Mouse (Mus musculus): ENCODE results near the gene Bmf.
A peak's percentile ranks its signal among the peaks of the same experiment; 100 is the strongest.

Gene Bmf

DNA sequence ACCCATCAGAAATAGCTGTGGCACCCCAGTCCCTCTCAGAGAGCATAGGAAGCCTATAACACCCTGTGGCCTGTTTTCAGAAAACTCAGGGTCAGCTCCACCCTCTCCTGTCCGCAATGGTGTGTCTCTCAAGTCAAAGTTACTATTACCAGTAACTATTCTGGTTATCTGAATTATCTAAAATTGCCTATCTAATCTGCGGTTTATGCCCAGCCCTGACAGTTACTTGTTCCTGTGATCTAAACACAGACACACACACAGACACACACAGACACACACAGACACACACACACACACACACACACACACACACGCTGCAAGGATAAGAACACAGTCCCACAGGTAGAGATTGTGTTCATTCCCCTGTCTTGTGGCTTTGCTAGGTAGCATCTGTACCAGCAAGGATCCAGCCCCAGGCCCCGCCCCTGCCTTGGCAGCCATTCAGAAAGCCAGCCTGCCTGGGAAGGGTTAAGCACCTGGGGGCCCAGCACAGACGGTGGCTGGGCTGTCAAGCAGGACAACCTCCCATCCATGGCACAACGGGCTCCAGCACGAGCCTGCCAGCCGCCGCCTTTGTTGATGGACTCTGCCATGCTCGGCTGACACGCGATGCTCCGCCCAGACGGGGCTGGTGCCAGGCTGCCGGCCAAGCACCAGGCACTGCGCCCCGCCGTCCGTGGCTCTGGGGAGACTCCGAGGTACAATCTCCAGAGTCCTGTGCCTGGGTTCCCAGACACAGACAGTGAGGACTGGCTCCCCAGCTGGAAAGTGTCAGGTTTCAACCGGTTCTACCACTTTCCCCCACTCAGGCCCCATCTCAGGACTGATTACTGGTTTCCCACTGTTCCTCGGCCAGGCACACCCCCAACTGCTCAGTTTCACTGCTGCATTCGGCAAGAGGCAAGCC lies 5.3 kb downstream of the Bmf start:
- peak; percentile 84 for DNase-seq

- peak; percentile 40 for DNase-seq
Measured at GRCm38 (mm10) chr2:118542971-118543573, 6.4 kb downstream of the Bmf start.

DNA sequence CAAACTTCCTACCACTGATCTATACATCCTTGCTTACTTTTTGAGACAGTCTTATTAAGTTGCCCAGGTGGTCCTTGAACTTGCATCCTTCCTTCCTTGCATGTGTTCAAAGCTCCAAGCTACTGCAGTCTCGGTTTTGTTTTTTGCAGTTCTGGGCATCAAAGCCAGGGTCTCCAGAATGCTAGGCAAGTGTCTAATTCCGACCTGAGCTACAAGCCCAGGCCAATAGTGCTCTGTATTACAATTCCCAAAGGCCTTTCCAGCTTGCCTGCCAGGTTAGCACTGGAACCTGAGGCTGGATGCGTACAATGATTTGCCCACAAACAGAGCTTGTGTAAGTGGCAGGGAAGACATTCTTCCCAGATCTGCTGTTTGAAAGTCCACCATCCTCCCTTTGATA lies 7.8 kb downstream of the Bmf start:
- no peak for DNase-seq

DNA sequence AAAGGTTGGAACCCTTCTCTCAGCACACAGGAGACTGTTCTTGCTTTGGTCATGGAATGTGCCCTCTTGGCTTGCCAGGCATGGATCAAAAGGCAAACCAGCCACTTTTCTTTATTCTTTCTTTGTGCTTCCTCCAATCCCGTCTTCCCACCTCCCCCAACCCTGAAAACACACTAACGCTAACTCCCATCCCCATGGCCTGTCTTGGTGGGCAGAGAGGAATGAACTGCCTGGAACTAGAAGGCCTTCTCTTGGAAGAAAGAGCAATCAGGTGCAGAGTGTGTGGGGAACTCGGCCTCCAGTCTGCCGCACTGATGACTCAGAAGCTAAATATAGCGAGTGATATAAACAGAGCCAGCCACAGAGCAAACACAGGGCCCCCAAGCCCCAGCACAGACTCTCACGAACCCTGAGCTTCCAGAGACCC lies 8.8 kb downstream of the Bmf start:
- no peak for DNase-seq

DNA sequence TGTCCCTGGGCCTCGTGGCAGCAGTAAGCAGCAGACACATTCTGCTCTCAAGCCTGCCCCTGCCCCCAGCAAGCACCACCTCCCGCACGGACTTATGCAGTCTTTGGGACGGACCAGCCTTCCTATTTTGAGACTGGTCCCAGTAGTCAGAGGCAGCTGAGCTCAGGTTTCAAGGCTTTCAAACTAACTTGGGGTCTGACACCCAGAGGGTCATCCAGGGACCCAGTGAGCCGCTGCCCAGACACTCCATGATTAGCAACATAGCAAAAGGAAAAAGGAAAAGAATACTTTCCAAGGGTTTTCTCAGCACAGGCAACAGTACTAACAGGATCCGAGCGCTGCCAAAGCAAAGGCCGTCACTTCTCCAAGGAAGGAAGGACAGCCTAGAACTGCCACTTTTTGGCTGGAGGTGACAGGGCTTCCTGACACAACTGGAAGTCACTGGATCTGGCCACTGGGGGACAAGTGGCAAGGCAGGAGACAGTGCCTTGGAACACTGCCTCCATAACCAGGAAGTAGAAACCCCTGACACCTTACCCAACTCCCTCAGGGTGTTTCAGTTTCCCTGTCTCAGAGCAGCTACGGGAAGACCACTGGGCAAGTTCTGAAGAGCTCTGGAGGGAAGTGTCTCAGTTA lies 9.5 kb downstream of the Bmf start:
- DNase-seq, result no peak

DNA sequence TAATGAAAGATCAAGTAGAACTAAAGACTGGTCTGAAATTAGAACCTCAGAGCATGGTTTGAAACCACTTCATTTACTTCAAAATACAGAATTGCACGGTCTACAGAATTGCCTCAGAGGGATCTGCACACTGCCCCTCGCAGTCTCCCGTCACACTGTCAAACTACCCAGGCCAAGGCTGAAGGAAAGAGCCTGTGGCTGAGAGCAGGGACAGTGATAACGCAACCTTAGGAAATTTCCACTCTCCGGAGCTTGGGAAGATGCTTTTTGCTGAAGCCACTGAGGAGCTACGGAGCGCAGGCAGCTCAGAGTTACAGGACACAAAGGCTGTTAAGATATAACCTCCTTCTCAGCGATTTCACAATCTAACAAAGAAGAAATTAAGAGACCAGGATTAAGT lies 10.4 kb downstream of the Bmf start:
- no peak for DNase-seq

DNA sequence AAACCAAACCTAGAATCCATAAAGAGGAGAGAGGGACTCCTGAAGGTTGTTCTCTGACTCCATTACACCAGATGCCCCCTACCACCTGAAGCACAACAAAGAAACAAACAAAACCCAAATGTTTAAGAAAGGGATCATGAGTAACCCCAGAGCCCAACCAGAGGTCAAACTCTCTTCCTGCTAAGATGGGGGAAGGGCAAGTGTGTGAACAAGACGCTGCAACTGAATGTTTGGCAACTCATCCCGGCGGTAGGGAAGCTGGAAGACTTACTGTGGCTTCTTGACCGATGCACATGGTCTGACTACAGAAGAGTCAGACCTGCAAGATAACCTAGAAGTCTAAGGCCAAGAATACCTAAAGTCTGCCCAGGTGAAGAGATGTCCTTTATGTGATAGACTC lies 12.3 kb downstream of the Bmf start:
- no peak for DNase-seq

GRCm38 (mm10) chr2:118536553-118536952 lies 12.9 kb downstream of the Bmf start:
- no peak for DNase-seq

DNA sequence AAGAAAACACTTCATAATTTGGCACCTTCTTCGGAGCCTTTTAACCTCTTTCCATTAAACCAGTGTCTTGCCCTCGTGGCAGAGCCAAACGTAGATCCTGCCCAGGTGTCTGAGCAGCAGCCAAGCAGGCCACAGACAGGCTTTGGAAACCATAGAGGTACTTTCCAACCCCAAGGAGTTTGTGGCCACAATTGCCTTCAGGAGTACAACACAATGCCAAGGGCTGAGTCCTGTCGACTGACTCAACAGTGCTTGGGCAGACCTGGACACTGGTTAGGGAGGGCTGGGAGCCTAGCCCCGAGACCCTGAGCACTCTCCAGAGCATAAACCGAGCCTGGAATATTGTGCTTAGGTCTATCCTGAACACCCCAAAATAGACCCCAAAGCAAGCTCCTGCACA lies 13.4 kb downstream of the Bmf start:
- no peak for DNase-seq

GRCm38 (mm10) chr2:118533969-118534368 lies 15.5 kb downstream of the Bmf start:
- no peak for DNase-seq

- DNase-seq, result peak; percentile 81
Measured at GRCm38 (mm10) chr2:118532855-118533675, 16.4 kb downstream of the Bmf start.

GRCm38 (mm10) chr2:118532401-118532800 lies 17.1 kb downstream of the Bmf start:
- no peak for DNase-seq

- DNase-seq, result peak; percentile 55
Measured at GRCm38 (mm10) chr2:118529466-118530181, 19.9 kb downstream of the Bmf start.

DNA sequence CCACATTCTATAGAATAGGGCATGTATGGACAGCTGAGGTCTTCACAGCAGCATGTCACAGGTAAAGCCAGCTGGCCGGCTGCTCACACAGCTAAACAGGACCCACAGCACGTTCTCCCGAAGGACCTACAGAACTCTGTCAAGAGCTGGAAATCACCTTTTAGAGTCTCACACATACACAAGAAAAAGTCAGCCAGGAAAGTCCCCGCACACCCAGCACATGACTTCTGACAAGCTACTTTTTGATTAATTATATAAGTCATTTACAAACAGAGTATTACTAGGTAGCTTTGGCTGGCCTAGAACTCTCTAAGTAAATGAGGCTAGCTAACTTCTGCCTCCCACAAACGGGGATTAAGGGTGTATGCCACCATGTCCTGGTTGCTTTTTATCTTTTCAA lies 22.9 kb downstream of the Bmf start:
- no peak for DNase-seq

GRCm38 (mm10) chr2:118524811-118525210 lies 24.7 kb downstream of the Bmf start:
- DNase-seq, result no peak

DNA sequence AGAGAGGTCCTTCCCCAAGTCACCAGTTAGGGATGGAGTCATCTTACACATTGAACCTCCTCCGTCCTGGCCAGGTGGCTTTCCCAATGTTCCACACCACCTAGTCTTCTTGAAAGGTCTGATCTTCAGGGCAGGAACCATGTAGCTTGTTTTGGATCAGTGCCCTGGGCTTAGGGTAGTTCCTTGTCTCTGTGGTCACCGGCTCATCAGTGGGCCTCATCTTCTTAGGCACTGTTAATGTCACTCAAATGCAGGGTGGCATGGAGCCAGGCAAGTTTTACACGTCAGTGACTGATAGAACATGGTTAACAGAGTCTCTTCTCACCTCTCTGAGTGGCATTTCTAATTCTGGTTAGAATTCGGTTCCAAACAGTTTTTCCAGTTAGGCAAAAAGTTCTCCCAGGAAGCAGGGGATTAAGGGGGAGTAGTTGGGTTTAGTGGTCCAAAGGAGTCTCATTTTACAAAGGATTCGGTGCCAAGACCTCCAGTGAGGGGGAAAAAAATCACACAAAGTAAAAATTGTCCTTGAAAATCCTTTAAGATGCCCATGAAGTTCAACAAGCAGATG lies 26.2 kb downstream of the Bmf start:
- DNase-seq, result no peak

DNA sequence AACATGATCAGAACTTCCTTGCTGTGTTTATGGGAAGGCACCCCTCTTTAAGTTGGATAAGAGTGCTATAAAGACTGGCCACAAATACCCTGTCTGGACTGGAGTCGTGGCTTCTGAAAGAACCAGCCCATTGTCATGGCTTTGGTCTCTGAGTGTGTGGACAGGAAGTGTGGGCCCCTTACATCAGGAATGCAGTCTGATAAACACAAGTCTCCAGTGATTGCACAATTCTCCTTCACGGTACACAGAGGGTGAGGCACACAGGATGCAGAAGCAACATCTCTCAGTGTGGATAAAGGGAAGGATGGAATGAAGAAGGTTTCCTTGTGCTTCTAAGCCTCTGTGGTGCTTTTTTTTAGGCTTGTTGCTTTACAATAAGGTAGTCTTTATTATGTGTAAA lies 27.2 kb downstream of the Bmf start:
- DNase-seq, result no peak

DNA sequence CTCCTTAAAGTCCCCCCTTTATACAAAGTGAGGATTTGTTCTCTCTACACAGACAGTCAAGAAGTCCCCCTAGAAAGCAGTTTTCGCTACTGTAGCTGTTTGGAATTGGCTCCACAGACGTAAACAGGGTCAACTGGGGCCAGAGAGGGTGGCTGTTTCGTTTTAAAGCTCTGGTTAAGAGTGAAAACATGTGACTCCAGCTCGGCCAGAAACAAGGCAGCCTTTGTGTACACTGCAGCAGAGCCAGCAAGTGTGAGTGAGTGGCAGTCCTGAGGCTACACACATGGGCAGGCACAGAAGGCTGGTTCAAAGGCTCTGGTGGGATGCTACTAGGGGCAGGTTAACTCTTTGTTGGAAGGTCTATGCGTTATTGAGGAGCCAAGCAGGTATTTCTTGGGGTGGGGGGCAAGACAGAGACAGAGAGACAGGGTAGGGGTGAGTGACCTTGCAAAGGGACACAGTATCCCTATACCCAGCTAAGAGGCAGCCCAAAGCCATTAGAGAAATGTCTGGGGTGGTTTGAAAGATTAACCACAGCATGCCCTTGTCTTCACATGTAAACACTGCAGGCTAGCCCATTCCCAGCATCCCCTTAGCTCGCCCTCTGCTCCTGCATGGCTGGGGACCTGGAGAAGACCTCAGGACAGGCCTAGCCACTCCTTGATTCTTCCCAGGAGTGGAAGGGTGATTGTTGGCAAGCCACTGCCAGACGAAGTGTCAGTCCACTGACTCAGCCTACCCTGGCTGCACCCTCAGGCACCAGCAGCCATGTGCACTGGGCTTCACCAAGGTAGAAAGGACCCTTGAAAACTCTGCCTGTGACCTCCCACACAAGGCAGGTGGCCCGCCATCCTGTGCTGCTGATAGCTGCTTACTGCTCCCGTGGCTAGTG lies 29.2 kb downstream of the Bmf start:
- peak; percentile 86 for DNase-seq

DNA sequence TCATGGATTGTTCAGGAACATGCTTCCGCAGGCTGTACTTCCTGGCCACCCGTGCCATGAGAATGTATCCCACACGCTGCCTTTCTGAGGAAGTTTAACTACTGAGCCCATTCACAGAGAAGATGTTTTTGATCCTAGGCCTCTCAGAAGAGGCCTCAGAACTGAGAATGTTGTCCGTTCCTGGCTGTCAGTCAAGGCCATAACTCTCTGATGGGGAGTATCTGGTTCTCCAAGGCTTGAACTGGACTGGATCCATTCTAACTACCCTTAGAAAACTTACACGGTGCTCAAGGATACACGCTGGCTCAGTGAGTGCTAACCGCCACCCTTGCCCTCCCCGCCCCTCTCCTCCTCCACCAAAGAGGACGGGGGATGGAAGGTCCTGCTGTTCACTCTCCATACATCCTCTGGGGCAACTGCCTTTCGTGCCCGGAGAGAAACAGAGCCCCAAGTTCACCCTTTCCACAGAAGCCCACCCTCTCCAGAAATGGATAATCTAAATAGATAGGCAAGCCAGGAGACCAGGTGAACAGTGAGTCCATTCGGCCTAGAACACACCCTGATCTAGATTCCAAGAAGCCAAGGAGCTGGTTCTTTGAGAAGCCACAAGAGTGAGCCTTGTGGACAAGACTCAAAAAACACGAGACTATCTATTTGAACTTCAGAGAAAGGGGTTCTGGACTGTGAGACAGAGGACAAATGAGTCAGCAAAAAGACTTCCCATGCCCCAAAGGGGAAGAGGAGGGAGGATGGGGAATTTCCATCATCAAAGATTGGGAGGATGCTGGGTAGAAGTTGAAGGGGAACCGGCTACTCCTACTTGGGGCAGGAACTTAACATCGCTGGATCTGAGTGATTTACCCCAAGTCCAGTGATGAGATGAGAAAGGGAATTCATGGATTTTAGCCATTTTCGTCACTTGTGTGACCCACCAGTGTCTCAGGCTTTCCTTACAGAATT lies 36.8 kb downstream of the Bmf start:
- no peak for DNase-seq

Measured in retina, postnatal 1 day (tissue).